Mouse (Mus musculus) liver, adult 2 months (tissue): Measurements from ENCODE around the gene Trem3.

Source experiments
- CTCF ChIP-seq: fragments of 200-500 bp; IDR thresholded peaks from 2 replicates; pipeline ENCODE4 v1.5.1; 2011; ENCODE audit warnings: low read depth, low read length, control low read depth
- POLR2A ChIP-seq: fragments of 200-500 bp; IDR thresholded peaks from 2 replicates; pipeline ENCODE4 v1.6.1; 2011; ENCODE audit warnings: low read length, control low read depth; ENCODE audit not compliant: insufficient read depth; ENCODE audit errors: extremely low read depth

GRCm38 (mm10) chr17:48256575-48256974 is 9.0 kb downstream of the Trem3 start:
- TF ChIP-seq CTCF (no peak), POLR2A (no peak)
